Mouse (Mus musculus) heart, adult 2 months (tissue): ENCODE measurements at regions not wholly inside any gene's neighbourhood (a gene's known extent, or its start where the extent isn't known, plus 50 kb on each side); places are given as distances from the start of the nearest gene placed in this dataset.

Experiments used
- CTCF ChIP-seq: fragments of 200-600 bp; IDR thresholded peaks from 2 replicates; pipeline ENCODE4 v1.8.1; 2022; ENCODE audit warnings: antibody characterized with exemption, mild to moderate bottlenecking, moderate library complexity
- POLR2A ChIP-seq: fragments of 200-500 bp; IDR thresholded peaks from 2 replicates; pipeline ENCODE4 v1.6.1; 2011; ENCODE audit warnings: mild to moderate bottlenecking, low read depth, low read length, control low read depth; ENCODE audit not compliant: insufficient read depth

DNA sequence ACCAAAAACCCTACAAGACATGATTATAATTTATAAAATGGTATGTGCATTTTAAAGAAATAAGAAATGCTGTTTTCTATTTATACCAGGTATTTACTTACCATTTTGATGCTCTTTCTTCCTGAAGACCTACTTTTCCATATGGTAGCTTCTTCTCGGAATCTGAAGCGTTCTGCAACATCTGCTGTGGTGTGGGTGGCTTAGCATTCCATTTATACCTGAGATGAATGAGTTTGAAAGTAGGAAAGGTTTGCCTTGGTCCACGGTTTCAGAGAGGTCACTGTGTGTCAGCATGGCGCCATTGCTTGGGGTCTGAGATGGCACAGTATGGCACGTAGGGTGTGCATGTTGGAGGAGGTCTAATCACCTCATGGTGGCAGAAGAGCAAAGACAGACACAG, 225.5 kb upstream of the Zfp703 start:
- TF ChIP-seq CTCF (no peak), POLR2A (no peak)
